Mouse (Mus musculus) kidney, postnatal 0 days (tissue): ENCODE results near the gene Alox12e. TPM values are rescaled to one million over a fixed set of nuclear protein-coding genes. Genes with fewer than 3 reads are reported as not detected.

Experiments used
- ATAC-seq: fragments of 200-750 bp; cut with Nextera tagmentation; replicated peaks from 2 replicates; pipeline ENCODE4 v1.8.0; 2017; ENCODE audit warnings: low read depth, moderate number of reproducible peaks, moderate TSS enrichment, moderate library complexity; ENCODE audit not compliant: low FRiP score
- DNase-seq: peaks from one replicate; pipeline ENCODE4 v3.0.0-alpha.2; 2016; ENCODE audit warnings: low spot score
- H3K27ac ChIP-seq: fragments of 300-500 bp; sonication (generic); 2 replicates; pipeline ENCODE4 v1.5.1; 2014; ENCODE audit warnings: mild to moderate bottlenecking
- H3K27me3 ChIP-seq: fragments of 300-500 bp; sonication (generic); 2 replicates; pipeline ENCODE4 v1.6.1; 2014; ENCODE audit warnings: low read length, mixed read lengths; ENCODE audit not compliant: insufficient read depth
- H3K36me3 ChIP-seq: fragments of 300-500 bp; sonication (generic); 2 replicates; pipeline ENCODE4 v1.6.1; 2014; ENCODE audit warnings: low read length, mixed read lengths; ENCODE audit not compliant: insufficient read depth
- H3K4me1 ChIP-seq: fragments of 300-500 bp; sonication (generic); replicated peaks from 2 replicates; pipeline ENCODE4 v1.6.1; 2014; ENCODE audit warnings: antibody characterized with exemption, low read length, mixed read lengths; ENCODE audit not compliant: insufficient read depth
- H3K4me2 ChIP-seq: fragments of 300-500 bp; sonication (generic); 2 replicates; pipeline ENCODE4 v1.6.1; 2014; ENCODE audit warnings: mild to moderate bottlenecking, low read length, moderate library complexity, mixed read lengths
- H3K4me3 ChIP-seq: fragments of 300-500 bp; sonication (generic); replicated peaks from 2 replicates; pipeline ENCODE4 v1.5.1; 2014; ENCODE audit warnings: low read depth, low read length
- H3K9ac ChIP-seq: fragments of 300-500 bp; sonication (generic); 2 replicates; pipeline ENCODE4 v1.6.1; 2014; ENCODE audit warnings: low read depth, low read length
- H3K9me3 ChIP-seq: fragments of 300-500 bp; sonication (generic); replicated peaks from 2 replicates; pipeline ENCODE4 v1.6.1; 2016; ENCODE audit warnings: low read length, inconsistent platforms, mixed read lengths
- CTCF ChIP-seq: IDR thresholded peaks from 2 replicates; pipeline ENCODE4 v1.5.1; 2016; ENCODE audit warnings: antibody characterized with exemption, low read depth, mild to moderate bottlenecking, moderate library complexity
- WGBS: fragments of 180-500 bp; shearing (Covaris S2); extraction: QIAGEN DNeasy Blood & Tissue Kit; methylation state at CpG from one replicate; pipeline ENCODE4 v1.1.7; 2014; 5-methylcytosine and 5-hydroxymethylcytosine counted together
- polyA plus RNA-seq: library from polyadenylated mRNA; unstranded; fragments of >200 nt; fragmentation: Nextera tagmentation; extraction: Ambion mirVana; gene quantifications from 2 replicates; pipeline ENCODE4 v1.2.1, GENCODE M21; 2015

The Alox12e gene
- polyA plus RNA-seq, 1 experiment from 2014 or later, result 0.16 TPM

DNA sequence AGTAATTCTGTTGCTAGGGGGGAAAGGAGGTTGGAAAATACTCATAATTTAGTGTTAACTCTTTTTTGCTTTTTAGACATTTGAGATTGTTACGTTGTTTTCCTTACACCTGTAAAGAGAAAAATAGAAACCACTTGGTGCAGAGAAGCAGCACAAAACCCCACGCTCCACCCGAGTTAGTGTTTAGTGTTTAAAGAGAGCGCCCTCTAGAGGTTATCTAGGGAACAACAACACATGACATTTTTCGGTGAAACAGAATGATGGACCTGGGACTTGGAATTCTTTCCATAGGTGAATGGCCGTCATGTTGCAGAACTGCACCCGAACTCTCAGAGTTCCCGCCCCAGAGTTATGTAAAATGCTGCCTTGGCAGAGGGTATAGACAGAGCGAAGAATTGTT is 13.1 kb downstream of the Alox12e start:
- WGBS, result 24% methylated on average over 9 of the region's 9 CpGs
- Histone ChIP-seq H3K27me3 (no peaks in the 10 kb centered on the region), H3K27ac (no peak overlapping the region), H3K9ac (no peak overlapping the region), H3K9me3 (no peaks in the 10 kb centered on the region), H3K4me3 (no peak overlapping the region), H3K36me3 (no peaks in the 10 kb centered on the region), H3K4me1 (no peaks in the 10 kb centered on the region; the same call in 1 of the 2 replicates), H3K4me2 (no peak overlapping the region)
- peak; percentile 84 for TF ChIP-seq CTCF
- DNase-seq, result peak; percentile 65
- ATAC-seq, result no peak

DNA sequence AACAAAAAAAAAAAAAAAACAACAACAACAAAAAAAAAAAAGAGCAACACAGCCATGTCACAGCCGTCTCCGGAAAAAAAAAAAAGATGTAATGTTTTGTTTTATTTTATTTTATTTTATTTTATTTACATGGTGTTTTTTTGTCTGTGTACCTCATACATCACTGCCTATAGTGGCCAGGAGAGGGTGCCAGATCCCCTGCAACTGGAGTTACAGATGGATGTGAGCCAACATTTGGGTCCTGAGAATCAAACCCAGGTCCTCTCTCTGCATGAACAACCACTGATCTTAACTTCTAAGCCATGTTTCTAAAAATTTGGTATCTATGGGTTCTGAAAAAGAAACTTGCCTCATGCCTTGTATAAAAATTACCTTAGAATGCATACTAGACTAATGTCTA is 14.1 kb downstream of the Alox12e start:
- 79% methylated on average over 2 of the region's 2 CpGs for WGBS
- no peak overlapping the region for H3K27ac ChIP-seq
- H3K9me3 ChIP-seq, result no peaks in the 10 kb centered on the region
- peak; percentile 51 for TF ChIP-seq CTCF
- no peak overlapping the region for H3K4me2 ChIP-seq
- ATAC-seq (no peak), DNase-seq (no peak)
- H3K9ac ChIP-seq, result no peak overlapping the region
- H3K4me1 ChIP-seq, result no peaks in the 10 kb centered on the region; the same call in 1 of the 2 replicates
- H3K36me3 ChIP-seq, result no peaks in the 10 kb centered on the region
- no peaks in the 10 kb centered on the region for H3K27me3 ChIP-seq
- no peak overlapping the region for H3K4me3 ChIP-seq

DNA sequence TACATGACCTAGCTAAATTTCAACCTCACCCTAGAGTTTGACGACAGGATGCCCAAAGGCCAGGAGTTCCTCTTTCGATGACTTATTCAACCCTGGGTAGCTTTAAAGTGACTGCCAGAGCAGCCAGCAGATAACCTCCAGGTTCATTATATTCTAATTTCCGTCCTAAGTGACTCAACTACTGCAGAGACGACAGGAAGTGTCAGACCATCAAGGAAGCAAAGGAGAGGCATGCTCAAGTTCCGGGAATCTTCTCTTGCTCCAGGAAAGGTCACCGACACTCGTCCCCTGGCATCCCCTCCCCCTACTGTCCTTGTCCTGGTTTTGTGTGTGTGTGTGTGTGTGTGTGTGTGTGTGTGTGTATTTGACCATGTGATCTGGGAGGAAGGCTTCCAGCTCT is 16.3 kb downstream of the Alox12e start:
- H3K27ac ChIP-seq, result 0 out of 2 replicates have a peak overlapping the region, but pooled peaks have one; percentile 8
- H3K9ac ChIP-seq, result no peak overlapping the region
- H3K36me3 ChIP-seq, result no peaks in the 10 kb centered on the region
- no peaks in the 10 kb centered on the region for H3K27me3 ChIP-seq
- WGBS, result 18% methylated on average over 7 of the region's 7 CpGs
- H3K4me2 ChIP-seq, result peak overlapping the region; percentile 5; the same call in 1 of the 2 replicates
- DNase-seq (peak; percentile 40), ATAC-seq (no peak)
- no peak overlapping the region for H3K4me3 ChIP-seq
- TF ChIP-seq CTCF, result no peak
- no peaks in the 10 kb centered on the region; the same call in 1 of the 2 replicates for H3K4me1 ChIP-seq
- no peaks in the 10 kb centered on the region for H3K9me3 ChIP-seq

DNA sequence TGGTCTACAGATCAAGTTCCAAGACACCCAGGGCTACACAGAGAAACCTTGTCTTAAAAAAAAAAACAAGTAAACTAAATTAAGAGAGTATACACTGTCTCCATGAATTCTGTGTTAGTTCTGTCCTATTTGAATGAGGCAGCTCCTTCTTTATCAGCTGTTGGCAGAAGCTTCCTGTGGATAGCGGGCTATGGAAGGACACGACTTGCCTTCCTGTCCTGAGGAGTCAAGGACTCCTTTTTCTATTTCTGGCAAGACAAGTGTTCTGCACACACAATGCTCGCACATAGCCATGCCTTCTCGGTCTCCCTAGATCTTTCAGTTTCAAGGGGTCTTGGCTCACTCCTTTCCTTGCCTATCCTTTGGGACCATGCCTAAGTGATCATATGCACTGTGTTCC is 20.1 kb downstream of the Alox12e start:
- Histone ChIP-seq H3K4me3 (no peak overlapping the region), H3K9ac (no peak overlapping the region), H3K27me3 (no peaks in the 10 kb centered on the region), H3K27ac (no peak overlapping the region), H3K4me2 (no peak overlapping the region), H3K36me3 (no peaks in the 10 kb centered on the region), H3K9me3 (no peaks in the 10 kb centered on the region), H3K4me1 (no peaks in the 10 kb centered on the region; the same call in 1 of the 2 replicates)
- DNase-seq (no peak), ATAC-seq (no peak)
- 71% methylated on average over 4 of the region's 4 CpGs for WGBS
- TF ChIP-seq CTCF, result no peak

DNA sequence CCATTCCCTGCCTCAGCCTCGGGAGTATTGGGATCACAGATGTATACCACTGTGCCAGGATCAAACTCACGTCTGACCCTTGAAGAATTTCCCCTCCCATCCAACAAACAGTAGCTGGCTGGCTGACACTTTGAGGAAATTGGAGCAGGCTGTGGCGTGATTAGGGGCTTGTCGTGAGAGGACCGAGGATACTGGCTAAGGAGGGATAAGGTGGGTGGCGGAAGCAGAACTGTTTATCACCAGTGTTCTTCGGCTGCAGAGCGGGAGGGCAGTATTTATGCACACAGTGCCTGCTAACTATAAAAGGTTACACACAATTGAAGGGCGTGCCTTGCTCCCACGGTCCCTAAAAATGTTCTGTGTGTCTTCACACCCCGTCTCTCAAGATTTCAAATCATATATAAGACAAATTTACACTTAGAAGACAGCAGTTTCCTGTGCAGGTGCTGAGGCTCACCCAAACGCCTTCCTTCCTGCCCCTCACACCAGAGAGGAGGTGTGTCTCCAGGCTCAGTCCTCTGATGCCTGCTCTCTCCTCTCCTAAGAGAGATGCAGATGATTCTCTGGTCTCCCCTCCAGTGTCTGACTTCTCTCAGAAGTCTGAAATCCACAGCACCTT is 24.5 kb downstream of the Alox12e start:
- H3K36me3 ChIP-seq, result no peaks in the 10 kb centered on the region
- H3K9me3 ChIP-seq, result no peaks in the 10 kb centered on the region
- 32% methylated on average over 12 of the region's 12 CpGs for WGBS
- no peak overlapping the region for H3K9ac ChIP-seq
- no peak overlapping the region for H3K4me3 ChIP-seq
- no peak for TF ChIP-seq CTCF
- no peak for ATAC-seq
- no peak for DNase-seq
- no peak overlapping the region for H3K4me2 ChIP-seq
- H3K27me3 ChIP-seq, result no peaks in the 10 kb centered on the region
- H3K27ac ChIP-seq, result no peak overlapping the region
- H3K4me1 ChIP-seq, result no peaks in the 10 kb centered on the region

DNA sequence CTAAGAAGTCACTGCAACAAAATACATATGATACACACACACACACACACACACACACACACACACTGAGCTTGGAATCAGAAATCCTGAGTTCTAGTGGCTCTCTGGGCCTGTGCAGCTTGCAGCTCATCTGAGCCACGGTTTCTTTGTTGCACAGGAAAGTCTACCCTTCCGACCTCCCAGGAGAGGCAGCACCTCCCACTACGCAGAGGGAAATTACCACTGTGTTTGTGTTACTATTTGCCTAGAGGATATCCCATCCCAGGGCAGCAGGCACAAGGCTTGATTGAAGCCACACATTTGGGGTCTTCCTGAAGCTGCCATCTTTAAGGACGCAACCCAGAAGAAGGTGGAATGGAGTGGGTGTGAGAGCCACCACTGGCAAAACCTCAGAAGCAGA is 25.0 kb downstream of the Alox12e start:
- Histone ChIP-seq H3K9ac (no peak overlapping the region), H3K36me3 (no peaks in the 10 kb centered on the region), H3K27ac (no peak overlapping the region), H3K27me3 (no peaks in the 10 kb centered on the region), H3K4me3 (no peak overlapping the region), H3K9me3 (no peaks in the 10 kb centered on the region), H3K4me2 (no peak overlapping the region), H3K4me1 (no peaks in the 10 kb centered on the region)
- no peak for DNase-seq
- 32% methylated on average over 4 of the region's 4 CpGs for WGBS
- ATAC-seq, result no peak
- TF ChIP-seq CTCF, result no peak

DNA sequence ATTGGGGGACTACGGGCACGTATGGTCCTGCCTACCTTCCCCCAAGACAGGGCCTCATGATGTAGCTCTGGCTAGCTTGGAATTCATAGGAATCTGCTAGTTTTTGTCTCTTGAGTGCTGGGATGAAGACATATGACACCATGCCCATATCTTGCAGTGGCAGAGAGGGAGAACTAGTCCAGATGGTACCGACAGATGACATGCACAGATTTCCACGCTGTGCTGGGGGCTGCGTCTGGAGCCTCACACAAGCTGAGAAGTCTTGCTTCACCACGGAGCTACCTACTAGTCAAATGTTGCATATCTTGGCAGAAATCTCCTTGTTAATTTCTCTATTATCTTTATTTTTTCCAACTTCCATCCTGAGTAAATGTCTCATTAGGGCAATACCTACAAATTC is 28.5 kb downstream of the Alox12e start:
- Histone ChIP-seq H3K27me3 (no peaks in the 10 kb centered on the region), H3K4me3 (no peak overlapping the region), H3K4me1 (no peaks in the 10 kb centered on the region), H3K4me2 (no peak overlapping the region), H3K9ac (no peak overlapping the region), H3K36me3 (no peaks in the 10 kb centered on the region), H3K9me3 (no peaks in the 10 kb centered on the region), H3K27ac (no peak overlapping the region)
- no peak for DNase-seq
- TF ChIP-seq CTCF, result no peak
- ATAC-seq, result no peak
- WGBS, result 88% methylated on average over 6 of the region's 6 CpGs
